ENCODE assay signal across 23 mouse cellular contexts in genomic region chr14:26911826-26912225, GRCm38 (mm10). TPM values are rescaled to one million over a fixed set of nuclear protein-coding genes. Genes with fewer than 3 reads are reported as not detected.
A peak's percentile ranks its signal among the peaks of the same experiment; 100 is the strongest.
DNase-seq lines count a peak whose midpoint lies in the region; ATAC-seq and TF ChIP-seq lines count a peak whose summit lies in the region.
"Had no signal": no experiment of that assay in that cellular context is flagged by ENCODE, and none has a peak within 500 bp of the region (broad histone marks: within the 10 kb centered on the region; RNA-seq: fewer than 3 reads in every experiment).

No protein-coding gene starts in this region.

- no peak for TF ChIP-seq CTCF in testis, adult 2 months (IDR thresholded peaks at IDR 0.05; ENCODE audit: control insufficient read depth, insufficient read depth, insufficient replicate concordance, low read depth, low read length)

- DNase-seq in embryonic facial prominence, embryonic 14.5 days (ENCODE audit: low spot score): peak; percentile 27
- DNase-seq in embryonic facial prominence, embryonic 10.5 days (ENCODE audit: low spot score): no peak
- peak; percentile 83 for DNase-seq in midbrain, embryonic 11.5 days (ENCODE audit: low spot score, missing footprints)
- no peak for DNase-seq in testis, postnatal 14 days (ENCODE audit: low spot score)
- DNase-seq: adrenal gland, postnatal 10 days; cerebellum, adult 11 months; cerebellum, adult 2 months; cerebellum, adult 9-11 months; cerebellum, postnatal 25 days; gastrocnemius, postnatal 10 days; gastrocnemius, postnatal 36 days had no signal

- no peak overlapping the region for H3K4me2 ChIP-seq in embryonic facial prominence, embryonic 14.5 days (ENCODE audit: low read depth, low read length)
- no peak overlapping the region for H3K4me2 ChIP-seq in midbrain, embryonic 11.5 days
- H3K4me2 ChIP-seq in midbrain, embryonic 13.5 days (replicated peaks): no peak overlapping the region
- H3K4me2 ChIP-seq: embryonic facial prominence, embryonic 13.5 days; forebrain, embryonic 13.5 days; heart, embryonic 12.5 days; heart, embryonic 15.5 days; hindbrain, embryonic 13.5 days; intestine, embryonic 15.5 days had no signal

- H3K36me3 ChIP-seq in embryonic facial prominence, embryonic 14.5 days (ENCODE audit: control insufficient read depth, insufficient read depth, low read length): no peaks in the 10 kb centered on the region
- H3K36me3 ChIP-seq in embryonic facial prominence, embryonic 10.5 days (replicated peaks): no peaks in the 10 kb centered on the region
- no peaks in the 10 kb centered on the region for H3K36me3 ChIP-seq in midbrain, embryonic 11.5 days (ENCODE audit: control insufficient read depth, insufficient read depth, low read length)
- no peaks in the 10 kb centered on the region for H3K36me3 ChIP-seq in midbrain, embryonic 13.5 days
- H3K36me3 ChIP-seq in testis, adult 2 months (ENCODE audit: control insufficient read depth, insufficient read depth, low read length): no peaks in the 10 kb centered on the region
- H3K36me3 ChIP-seq: embryonic facial prominence, embryonic 13.5 days; forebrain, embryonic 10.5 days; heart, embryonic 12.5 days; heart, embryonic 15.5 days; hindbrain, embryonic 10.5 days; intestine, embryonic 15.5 days had no signal

- H3K27ac ChIP-seq in embryonic facial prominence, embryonic 14.5 days (replicated peaks; ENCODE audit: low read depth, low read length): no peak overlapping the region
- H3K27ac ChIP-seq in embryonic facial prominence, embryonic 10.5 days (replicated peaks): no peak overlapping the region
- H3K27ac ChIP-seq in midbrain, embryonic 11.5 days (ENCODE audit: low read depth, low read length): no peak overlapping the region
- no peak overlapping the region for H3K27ac ChIP-seq in midbrain, embryonic 13.5 days
- H3K27ac ChIP-seq in testis, adult 2 months (ENCODE audit: control insufficient read depth, insufficient read depth, low read depth, low read length): peak overlapping the region; percentile 56; the same call in 1 of the 2 replicates
- H3K27ac ChIP-seq: embryonic facial prominence, embryonic 13.5 days; forebrain, embryonic 10.5 days; forebrain, embryonic 13.5 days; heart, embryonic 15.5 days; hindbrain, embryonic 10.5 days; hindbrain, embryonic 13.5 days; intestine, embryonic 15.5 days had no signal

- H3K4me3 ChIP-seq in embryonic facial prominence, embryonic 14.5 days (ENCODE audit: low read depth, low read length): no peak overlapping the region
- no peak overlapping the region for H3K4me3 ChIP-seq in embryonic facial prominence, embryonic 10.5 days
- H3K4me3 ChIP-seq in midbrain, embryonic 11.5 days (ENCODE audit: low read depth, low read length): no peak overlapping the region
- no peak overlapping the region for H3K4me3 ChIP-seq in midbrain, embryonic 13.5 days (replicated peaks)
- no peak overlapping the region; the same call in 1 of the 2 replicates for H3K4me3 ChIP-seq in testis, adult 2 months (ENCODE audit: control insufficient read depth, low read depth, low read length)
- H3K4me3 ChIP-seq: embryonic facial prominence, embryonic 13.5 days; forebrain, embryonic 10.5 days; forebrain, embryonic 13.5 days; heart, embryonic 12.5 days; heart, embryonic 15.5 days; hindbrain, embryonic 10.5 days; hindbrain, embryonic 13.5 days; intestine, embryonic 15.5 days had no signal

- no peaks in the 10 kb centered on the region for H3K9me3 ChIP-seq in embryonic facial prominence, embryonic 14.5 days (ENCODE audit: control insufficient read depth, low read length)
- H3K9me3 ChIP-seq in embryonic facial prominence, embryonic 10.5 days: no peaks in the 10 kb centered on the region
- H3K9me3 ChIP-seq in midbrain, embryonic 11.5 days (ENCODE audit: control insufficient read depth, low read length): no peaks in the 10 kb centered on the region
- no peaks in the 10 kb centered on the region for H3K9me3 ChIP-seq in midbrain, embryonic 13.5 days
- H3K9me3 ChIP-seq: embryonic facial prominence, embryonic 13.5 days; forebrain, embryonic 10.5 days; forebrain, embryonic 13.5 days; heart, embryonic 12.5 days; heart, embryonic 15.5 days; hindbrain, embryonic 10.5 days; hindbrain, embryonic 13.5 days; intestine, embryonic 15.5 days had no signal

- H3K27me3 ChIP-seq in embryonic facial prominence, embryonic 14.5 days (replicated peaks; ENCODE audit: control insufficient read depth, insufficient read depth, low read length): no peaks in the 10 kb centered on the region
- no peaks in the 10 kb centered on the region for H3K27me3 ChIP-seq in embryonic facial prominence, embryonic 10.5 days (replicated peaks; ENCODE audit: low read depth, poor library complexity, severe bottlenecking)
- no peaks in the 10 kb centered on the region for H3K27me3 ChIP-seq in midbrain, embryonic 11.5 days (ENCODE audit: control insufficient read depth, insufficient read depth, low read length)
- no peaks in the 10 kb centered on the region for H3K27me3 ChIP-seq in midbrain, embryonic 13.5 days
- no peaks in the 10 kb centered on the region for H3K27me3 ChIP-seq in testis, adult 2 months (ENCODE audit: control insufficient read depth, insufficient read depth, low read length)
- H3K27me3 ChIP-seq: embryonic facial prominence, embryonic 13.5 days; forebrain, embryonic 13.5 days; heart, embryonic 12.5 days; heart, embryonic 15.5 days; hindbrain, embryonic 13.5 days; intestine, embryonic 15.5 days had no signal

- WGBS in embryonic facial prominence, embryonic 14.5 days: 86% methylated on average over 13 of the region's 13 CpGs
- 94% methylated on average over 13 of the region's 13 CpGs for WGBS in embryonic facial prominence, embryonic 10.5 days
- 93% methylated on average over 13 of the region's 13 CpGs for WGBS in midbrain, embryonic 11.5 days
- WGBS in midbrain, embryonic 13.5 days: 90% methylated on average over 13 of the region's 13 CpGs

- H3K4me1 ChIP-seq in embryonic facial prominence, embryonic 14.5 days (ENCODE audit: control insufficient read depth, insufficient read depth, low read length): no peaks in the 10 kb centered on the region
- 0 out of 2 replicates have a peak, but pooled peaks cover 3% of the 10 kb centered on the region for H3K4me1 ChIP-seq in embryonic facial prominence, embryonic 10.5 days
- no peaks in the 10 kb centered on the region for H3K4me1 ChIP-seq in midbrain, embryonic 11.5 days (ENCODE audit: control insufficient read depth, insufficient read depth, low read length)
- no peaks in the 10 kb centered on the region for H3K4me1 ChIP-seq in midbrain, embryonic 13.5 days (replicated peaks)
- peaks cover 2% of the 10 kb centered on the region for H3K4me1 ChIP-seq in testis, adult 2 months (ENCODE audit: control insufficient read depth, insufficient read depth, low read length)
- H3K4me1 ChIP-seq: embryonic facial prominence, embryonic 13.5 days; hindbrain, embryonic 13.5 days; intestine, embryonic 15.5 days had no signal

- H3K9ac ChIP-seq in embryonic facial prominence, embryonic 14.5 days (ENCODE audit: low read depth, low read length): no peak overlapping the region
- H3K9ac ChIP-seq in midbrain, embryonic 11.5 days (ENCODE audit: low read length): no peak overlapping the region
- no peak overlapping the region for H3K9ac ChIP-seq in midbrain, embryonic 13.5 days (replicated peaks)
- H3K9ac ChIP-seq: embryonic facial prominence, embryonic 13.5 days; forebrain, embryonic 13.5 days; heart, embryonic 12.5 days; heart, embryonic 15.5 days; hindbrain, embryonic 13.5 days; intestine, embryonic 15.5 days had no signal

- peak; percentile 27; the same call in 1 of the 2 replicates for ATAC-seq in embryonic facial prominence, embryonic 14.5 days (ENCODE audit: low read depth)
- no peak for ATAC-seq in midbrain, embryonic 11.5 days (ENCODE audit: low FRiP score)
- ATAC-seq in midbrain, embryonic 13.5 days: no peak
- ATAC-seq: forebrain, embryonic 13.5 days; forebrain, embryonic 16.5 days; hindbrain, embryonic 16.5 days; intestine, embryonic 15.5 days had no signal

- TF ChIP-seq POLR2A in testis, adult 2 months (IDR thresholded peaks at IDR 0.05; ENCODE audit: control insufficient read depth, low read depth, low read length): no peak

RNA-seq across cellular contexts. Expression of gene Asb14, which starts 17.5 kb away (rescaled TPM):
- polyA plus RNA-seq in embryonic facial prominence, embryonic 14.5 days (2014; fragmentation: Nextera tagmentation; extraction: Ambion mirVana): 0.54 and 0.55 TPM in 2 replicates
- not detected in 2 replicates for polyA plus RNA-seq in embryonic facial prominence, embryonic 10.5 days (2016; fragmentation: Nextera tagmentation; extraction: Ambion mirVana)
- 0.12 TPM in 1 of 2 replicates, not detected in the other for polyA plus RNA-seq in midbrain, embryonic 11.5 days (2014; fragmentation: Nextera tagmentation; extraction: Ambion mirVana)
- polyA plus RNA-seq in midbrain, embryonic 13.5 days (2015; fragmentation: Nextera tagmentation; extraction: Ambion mirVana): 0.17 TPM in 1 of 2 replicates, not detected in the other
- polyA plus RNA-seq in testis, adult 2 months (2012; rRNA removed): 3.0 and 3.1 TPM in 2 replicates
- polyA plus RNA-seq: embryonic facial prominence, embryonic 13.5 days; forebrain, embryonic 10.5 days; forebrain, embryonic 13.5 days; hindbrain, embryonic 10.5 days had no signal

RNA-seq across cellular contexts. Expression of gene Appl1, which starts 59.2 kb away (rescaled TPM):
- polyA plus RNA-seq in embryonic facial prominence, embryonic 14.5 days (2014; fragmentation: Nextera tagmentation; extraction: Ambion mirVana): 48.6 and 50.8 TPM in 2 replicates
- polyA plus RNA-seq in embryonic facial prominence, embryonic 10.5 days (2016; fragmentation: Nextera tagmentation; extraction: Ambion mirVana): 31.7 and 33.4 TPM in 2 replicates
- 35.5 and 38.5 TPM in 2 replicates for polyA plus RNA-seq in midbrain, embryonic 11.5 days (2014; fragmentation: Nextera tagmentation; extraction: Ambion mirVana)
- polyA plus RNA-seq in midbrain, embryonic 13.5 days (2015; fragmentation: Nextera tagmentation; extraction: Ambion mirVana): 57.8 and 63.2 TPM in 2 replicates
- polyA plus RNA-seq in testis, adult 2 months (2012; rRNA removed): 3.8 and 4.9 TPM in 2 replicates

Comparison
In these comparisons a context has a peak if more than half of its experiments do, and no peak if none do; other contexts are left out.
1. DNase-seq: peak in embryonic facial prominence, embryonic 14.5 days (single experiment) and midbrain, embryonic 11.5 days (single experiment); none in embryonic facial prominence, embryonic 10.5 days (single experiment) and testis, postnatal 14 days (single experiment).